Mouse (Mus musculus): ENCODE data around the gene Hap1.

GRCm38 (mm10) chr11:100397600-100398389 lies 41.9 kb upstream of the Hap1 start, which contains the start of gene Jup:
- TF ChIP-seq CTCF (IDR thresholded peaks at IDR 0.05; ENCODE audit: extremely low read depth, insufficient read depth, low read length) (no peak), POLR2A (IDR thresholded peaks at IDR 0.05; ENCODE audit: extremely low read depth, insufficient read depth, low read length) (peak; percentile 93)

Data from cortical plate, adult 2 months (tissue).